Mouse (Mus musculus) lung, postnatal 0 days (tissue): ENCODE data around the gene Abhd17c.

Experiments
- CTCF ChIP-seq: IDR thresholded peaks from 2 replicates; pipeline ENCODE4 v1.5.1; 2016; ENCODE audit warnings: antibody characterized with exemption, mild to moderate bottlenecking
- EP300 ChIP-seq: IDR thresholded peaks from 2 replicates; pipeline ENCODE4 v1.6.1; 2016; ENCODE audit warnings: antibody characterized with exemption, mild to moderate bottlenecking, control low read depth

GRCm38 (mm10) chr7:84125730-84126129, 26.0 kb downstream of the Abhd17c start:
- no peak for TF ChIP-seq CTCF
- no peak for TF ChIP-seq EP300
